Mouse (Mus musculus) midbrain, embryonic 12.5 days (tissue): ENCODE measurements around the gene Ccnd3. TPM values are rescaled to one million over a fixed set of nuclear protein-coding genes. Genes with fewer than 3 reads are reported as not detected.

ENCODE experiments used
- ATAC-seq: fragments of 200-750 bp; cut with Nextera tagmentation; 2 replicates; pipeline ENCODE4 v1.8.0; 2017; ENCODE audit warnings: low read depth, moderate TSS enrichment, moderate library complexity; ENCODE audit not compliant: low FRiP score
- H3K27ac ChIP-seq: fragments of 300-500 bp; sonication (generic); replicated peaks from 2 replicates; pipeline ENCODE4 v1.5.1; 2016; ENCODE audit warnings: mild to moderate bottlenecking
- H3K27me3 ChIP-seq: fragments of 300-500 bp; sonication (generic); 2 replicates; pipeline ENCODE4 v1.6.1; 2016; ENCODE audit warnings: mild to moderate bottlenecking
- H3K36me3 ChIP-seq: fragments of 300-500 bp; sonication (generic); 2 replicates; pipeline ENCODE4 v1.6.1; 2016
- H3K4me1 ChIP-seq: fragments of 300-500 bp; sonication (generic); 2 replicates; pipeline ENCODE4 v1.6.1; 2016
- H3K4me2 ChIP-seq: fragments of 300-500 bp; sonication (generic); replicated peaks from 2 replicates; pipeline ENCODE4 v1.6.1; 2016; ENCODE audit warnings: mild to moderate bottlenecking, moderate library complexity
- H3K4me3 ChIP-seq: fragments of 300-500 bp; sonication (generic); 2 replicates; pipeline ENCODE4 v1.5.1; 2016; ENCODE audit warnings: mild to moderate bottlenecking
- H3K9ac ChIP-seq: fragments of 300-500 bp; sonication (generic); replicated peaks from 2 replicates; pipeline ENCODE4 v1.6.1; 2016; ENCODE audit warnings: mild to moderate bottlenecking, moderate library complexity
- H3K9me3 ChIP-seq: fragments of 300-500 bp; sonication (generic); 2 replicates; pipeline ENCODE4 v1.6.1; 2016; ENCODE audit warnings: mild to moderate bottlenecking
- WGBS: fragments of 180-500 bp; shearing (Covaris S2); methylation state at CpG from one replicate; pipeline ENCODE4 v1.1.7; 2016; 5-methylcytosine and 5-hydroxymethylcytosine counted together
- polyA plus RNA-seq: library from polyadenylated mRNA; unstranded; fragments of >200 nt; fragmentation: Nextera tagmentation; extraction: Ambion mirVana; gene quantifications from 2 replicates; pipeline ENCODE4 v1.2.1, GENCODE M21; 2016

Ccnd3 gene
- polyA plus RNA-seq, 1 experiment from 2014 or later: 145 TPM

GRCm38 (mm10) chr17:47632181-47632840 is 127.5 kb downstream of the Ccnd3 start:
- no peaks in the 10 kb centered on the region for H3K9me3 ChIP-seq
- H3K27me3 ChIP-seq: no peaks in the 10 kb centered on the region
- H3K4me1 ChIP-seq: peaks cover 33% of the 10 kb centered on the region
- H3K4me2 ChIP-seq: peak overlapping the region; percentile 22
- 0 out of 2 replicates have a peak overlapping the region, but pooled peaks have one; percentile 8 for H3K4me3 ChIP-seq
- no peak for ATAC-seq
- H3K27ac ChIP-seq: no peak overlapping the region
- peaks cover 6% of the 10 kb centered on the region; the same call in 1 of the 2 replicates for H3K36me3 ChIP-seq
- 0 out of 2 replicates have a peak overlapping the region, but pooled peaks have one; percentile 2 for H3K9ac ChIP-seq
- WGBS: 72% methylated on average over 4 of the region's 4 CpGs

GRCm38 (mm10) chr17:47633999-47634770 is 129.3 kb downstream of the Ccnd3 start:
- Histone ChIP-seq H3K4me2 (no peak overlapping the region), H3K27me3 (no peaks in the 10 kb centered on the region), H3K36me3 (peaks cover 6% of the 10 kb centered on the region; the same call in 1 of the 2 replicates), H3K9me3 (no peaks in the 10 kb centered on the region), H3K4me1 (peaks cover 26% of the 10 kb centered on the region), H3K9ac (no peak overlapping the region), H3K4me3 (no peak overlapping the region), H3K27ac (no peak overlapping the region)
- ATAC-seq: no peak
- WGBS: 79% methylated on average over 7 of the region's 7 CpGs

- H3K36me3 ChIP-seq: no peaks in the 10 kb centered on the region
- H3K27me3 ChIP-seq: no peaks in the 10 kb centered on the region
- no peak overlapping the region for H3K4me3 ChIP-seq
- 0 out of 2 replicates have a peak, but pooled peaks cover under 1% of the 10 kb centered on the region for H3K4me1 ChIP-seq
- no peak for ATAC-seq
- H3K9ac ChIP-seq: no peak overlapping the region
- H3K27ac ChIP-seq: no peak overlapping the region
- H3K9me3 ChIP-seq: no peaks in the 10 kb centered on the region
- 89% methylated on average over 2 of the region's 2 CpGs for WGBS
- no peak overlapping the region for H3K4me2 ChIP-seq
Observed at GRCm38 (mm10) chr17:47642992-47643391, 138.1 kb downstream of the Ccnd3 start.

GRCm38 (mm10) chr17:47646683-47647082 is 141.8 kb downstream of the Ccnd3 start:
- no peak for ATAC-seq
- Histone ChIP-seq H3K4me2 (no peak overlapping the region), H3K9ac (no peak overlapping the region), H3K9me3 (no peaks in the 10 kb centered on the region), H3K27ac (no peak overlapping the region), H3K4me3 (no peak overlapping the region), H3K36me3 (no peaks in the 10 kb centered on the region; the same call in 1 of the 2 replicates), H3K4me1 (peaks cover 13% of the 10 kb centered on the region), H3K27me3 (no peaks in the 10 kb centered on the region)
- 85% methylated on average over 1 of the region's 1 CpGs for WGBS

- no peak overlapping the region for H3K4me3 ChIP-seq
- ATAC-seq: peak; percentile 44
- peaks cover 5% of the 10 kb centered on the region for H3K36me3 ChIP-seq
- H3K27ac ChIP-seq: peak overlapping the region; percentile 56; the same call in 1 of the 2 replicates
- H3K9ac ChIP-seq: no peak overlapping the region
- no peaks in the 10 kb centered on the region for H3K27me3 ChIP-seq
- H3K4me1 ChIP-seq: peaks cover 22% of the 10 kb centered on the region
- WGBS: 41% methylated on average over 4 of the region's 4 CpGs
- H3K9me3 ChIP-seq: no peaks in the 10 kb centered on the region
- H3K4me2 ChIP-seq: no peak overlapping the region
Observed at GRCm38 (mm10) chr17:47648966-47649365, 144.1 kb downstream of the Ccnd3 start.

Other genes starting within 250 kb of the Ccnd3 start
- gene Mrps10, start 136.2 kb upstream of the Ccnd3 start, polyA plus RNA-seq: 72.7 and 73.4 TPM in 2 replicates
- gene Guca1b, start 119.7 kb upstream of the Ccnd3 start, polyA plus RNA-seq: 0.73 and 0.77 TPM in 2 replicates
- 0.70 and 0.99 TPM in 2 replicates for gene Guca1a, start 104.5 kb upstream of the Ccnd3 start, polyA plus RNA-seq
- gene AI661453, start 68.4 kb upstream of the Ccnd3 start, polyA plus RNA-seq: 0.23 and 0.24 TPM in 2 replicates
- gene 1700001C19Rik, start 67.7 kb upstream of the Ccnd3 start, polyA plus RNA-seq: 0.41 and 0.52 TPM in 2 replicates
- 32.2 and 32.7 TPM in 2 replicates for gene Taf8, start 2.8 kb upstream of the Ccnd3 start, polyA plus RNA-seq
- gene Bysl, start 106.4 kb downstream of the Ccnd3 start, polyA plus RNA-seq: 30.8 and 31.5 TPM in 2 replicates
- gene Med20, start 106.5 kb downstream of the Ccnd3 start, polyA plus RNA-seq: 39.5 and 41.0 TPM in 2 replicates
- 2.2 and 2.5 TPM in 2 replicates for gene Gm20517, start 106.5 kb downstream of the Ccnd3 start, polyA plus RNA-seq
- 10.5 and 11.9 TPM in 2 replicates for gene Usp49, start 125.6 kb downstream of the Ccnd3 start, polyA plus RNA-seq
- gene Tomm6, start 183.3 kb downstream of the Ccnd3 start, polyA plus RNA-seq: 337 and 352 TPM in 2 replicates
- gene Frs3, start 184.0 kb downstream of the Ccnd3 start, polyA plus RNA-seq: 18.8 and 19.4 TPM in 2 replicates
- 0.34 and 0.41 TPM in 2 replicates for gene Gm21981, start 189.4 kb downstream of the Ccnd3 start, polyA plus RNA-seq
- 0.57 and 1.3 TPM in 2 replicates for gene Prickle4, start 189.7 kb downstream of the Ccnd3 start, polyA plus RNA-seq
- gene Pgc, start 221.8 kb downstream of the Ccnd3 start, polyA plus RNA-seq: not detected in 2 replicates
- gene Tfeb, start 232.0 kb downstream of the Ccnd3 start, polyA plus RNA-seq: 3.0 and 3.1 TPM in 2 replicates